Mouse (Mus musculus) thymus, postnatal 25 days (tissue): ENCODE data around the gene Gm13083.
"Not testable (repeated sequence)": the region's sequence is repeated elsewhere in the genome, so short reads cannot be mapped to it uniquely, and the experiment has no call there.

Experiments used
- DNase-seq: peaks from one replicate; pipeline ENCODE4 v3.0.0; 2022

Gm13083 gene

DNA sequence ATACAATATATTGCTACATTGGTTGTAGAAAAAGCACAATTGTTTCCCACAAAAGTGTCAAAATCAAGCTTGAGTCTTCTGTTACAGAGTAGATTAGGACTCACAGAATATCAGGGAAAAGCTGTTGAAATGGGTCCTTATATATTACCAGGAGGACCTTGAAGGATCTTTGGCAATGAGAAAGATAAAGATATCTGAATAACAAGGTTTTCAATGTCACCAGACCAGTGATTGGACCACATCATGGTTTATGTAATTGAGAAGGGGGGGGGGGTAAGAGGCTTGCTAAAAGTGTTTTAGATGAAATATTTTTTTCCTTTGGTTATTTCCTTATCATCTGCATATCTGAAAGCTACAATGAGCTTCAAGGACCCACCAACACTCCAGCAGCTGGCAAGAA lies at the start of gene Gm13083:
Gene Gm13083, plus strand, starts transcription at position 301 of the 400 bp plus-strand sequence.
- DNase-seq = not testable (repeated sequence)

DNA sequence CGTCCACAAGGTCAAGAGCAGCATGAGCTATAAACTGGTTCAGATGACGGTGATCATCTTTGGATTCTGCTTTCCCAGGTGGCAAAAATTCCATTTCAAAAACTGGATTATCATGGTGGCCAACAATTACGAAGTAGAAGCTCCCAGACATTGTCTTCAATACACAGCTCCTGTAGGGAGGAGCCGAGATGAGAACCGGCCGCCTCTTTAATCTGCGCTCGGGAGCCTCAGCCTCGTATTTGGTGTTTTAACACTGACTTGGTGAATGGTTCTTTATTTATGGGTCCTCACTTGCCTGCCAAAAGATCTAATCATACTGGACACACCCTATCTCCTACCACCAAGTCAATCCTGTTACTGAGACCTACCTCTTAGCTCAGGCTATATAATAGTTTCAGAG lies 2.9 kb upstream of the Gm13083 start:
- not testable (repeated sequence) for DNase-seq

DNA sequence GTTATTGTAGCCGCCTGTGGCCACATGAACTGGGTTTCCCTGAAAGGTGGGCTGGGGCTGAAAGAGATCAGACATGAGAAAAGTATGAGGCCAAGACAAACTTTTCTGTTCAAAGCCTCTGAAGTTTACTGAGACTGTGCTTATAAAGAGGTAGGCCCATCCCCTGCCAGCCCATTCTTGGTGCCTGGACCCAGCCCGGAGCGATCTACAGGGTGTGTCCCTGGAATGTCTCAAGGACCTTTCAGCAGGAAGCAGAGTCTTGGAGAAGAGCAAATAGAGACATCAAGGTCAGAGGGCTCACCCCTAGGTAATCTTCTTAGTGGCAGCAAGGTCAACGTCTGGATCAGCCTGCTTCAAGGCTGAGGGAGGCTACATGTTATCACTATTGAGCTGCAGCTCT lies 3.3 kb downstream of the Gm13083 start:
- not testable (repeated sequence) for DNase-seq

GRCm38 (mm10) chr4:143657146-143657545 lies 42.3 kb downstream of the Gm13083 start, which contains the start of gene Gm13088:
TSS of gene Gm13088 (minus strand) at chr4:143657246.
- DNase-seq = not testable (repeated sequence)
